Mouse (Mus musculus) heart, embryonic 15.5 days (tissue): ENCODE measurements around the gene Tmprss4. TPM values are rescaled to one million over a fixed set of nuclear protein-coding genes. Genes with fewer than 3 reads are reported as not detected.

Experiments
- ATAC-seq: fragments of 200-750 bp; cut with Nextera tagmentation; replicated peaks from 2 replicates; pipeline ENCODE4 v1.8.0; 2017; ENCODE audit warnings: low read depth, moderate TSS enrichment; ENCODE audit not compliant: insufficient number of reproducible peaks, insufficient read depth, low FRiP score
- H3K27ac ChIP-seq: fragments of 300-500 bp; sonication (generic); 2 replicates; pipeline ENCODE4 v1.5.1; 2015; ENCODE audit warnings: mild to moderate bottlenecking, inconsistent platforms
- H3K27me3 ChIP-seq: fragments of 300-500 bp; sonication (generic); 2 replicates; pipeline ENCODE4 v1.6.1; 2015; ENCODE audit warnings: inconsistent platforms
- H3K36me3 ChIP-seq: fragments of 300-500 bp; sonication (generic); 2 replicates; pipeline ENCODE4 v1.6.1; 2015; ENCODE audit warnings: mild to moderate bottlenecking, inconsistent platforms
- H3K4me1 ChIP-seq: fragments of 300-500 bp; sonication (generic); replicated peaks from 2 replicates; pipeline ENCODE4 v1.6.1; 2015; ENCODE audit warnings: inconsistent platforms
- H3K4me2 ChIP-seq: fragments of 300-500 bp; sonication (generic); 2 replicates; pipeline ENCODE4 v1.6.1; 2015; ENCODE audit warnings: inconsistent platforms, mild to moderate bottlenecking, moderate library complexity
- H3K4me3 ChIP-seq: fragments of 300-500 bp; sonication (generic); 2 replicates; pipeline ENCODE4 v1.5.1; 2015; ENCODE audit warnings: mild to moderate bottlenecking, inconsistent platforms
- H3K9ac ChIP-seq: fragments of 300-500 bp; sonication (generic); 2 replicates; pipeline ENCODE4 v1.6.1; 2015; ENCODE audit warnings: mild to moderate bottlenecking, inconsistent platforms
- H3K9me3 ChIP-seq: fragments of 300-500 bp; sonication (generic); replicated peaks from 2 replicates; pipeline ENCODE4 v1.6.1; 2016; ENCODE audit warnings: inconsistent platforms
- WGBS: fragments of 180-500 bp; shearing (Covaris S2); methylation state at CpG from one replicate; pipeline ENCODE4 v1.1.7; 2015; ENCODE audit warnings: mixed read lengths; 5-methylcytosine and 5-hydroxymethylcytosine counted together
- polyA plus RNA-seq: library from polyadenylated mRNA; unstranded; fragments of >200 nt; fragmentation: Nextera tagmentation; extraction: Ambion mirVana; gene quantifications from 2 replicates; pipeline ENCODE4 v1.2.1, GENCODE M21; 2015

The Tmprss4 gene
- polyA plus RNA-seq, 1 experiment from 2014 or later = 0.21 TPM

GRCm38 (mm10) chr9:45167903-45168302, 36.0 kb downstream of the Tmprss4 start:
- Histone ChIP-seq H3K27me3 (no peaks in the 10 kb centered on the region), H3K4me2 (no peak overlapping the region), H3K4me3 (no peak overlapping the region), H3K9ac (no peak overlapping the region), H3K36me3 (no peaks in the 10 kb centered on the region), H3K9me3 (no peaks in the 10 kb centered on the region), H3K27ac (no peak overlapping the region), H3K4me1 (no peaks in the 10 kb centered on the region)
- WGBS = 62% methylated on average over 5 of the region's 5 CpGs
- no peak for ATAC-seq

GRCm38 (mm10) chr9:45153361-45153760, 50.5 kb downstream of the Tmprss4 start:
- Histone ChIP-seq H3K27me3 (peaks cover 44% of the 10 kb centered on the region), H3K9me3 (no peaks in the 10 kb centered on the region), H3K27ac (no peak overlapping the region), H3K9ac (no peak overlapping the region), H3K4me2 (no peak overlapping the region), H3K4me1 (no peaks in the 10 kb centered on the region), H3K36me3 (no peaks in the 10 kb centered on the region), H3K4me3 (no peak overlapping the region)
- no peak for ATAC-seq
- WGBS = 54% methylated on average over 7 of the region's 7 CpGs

DNA sequence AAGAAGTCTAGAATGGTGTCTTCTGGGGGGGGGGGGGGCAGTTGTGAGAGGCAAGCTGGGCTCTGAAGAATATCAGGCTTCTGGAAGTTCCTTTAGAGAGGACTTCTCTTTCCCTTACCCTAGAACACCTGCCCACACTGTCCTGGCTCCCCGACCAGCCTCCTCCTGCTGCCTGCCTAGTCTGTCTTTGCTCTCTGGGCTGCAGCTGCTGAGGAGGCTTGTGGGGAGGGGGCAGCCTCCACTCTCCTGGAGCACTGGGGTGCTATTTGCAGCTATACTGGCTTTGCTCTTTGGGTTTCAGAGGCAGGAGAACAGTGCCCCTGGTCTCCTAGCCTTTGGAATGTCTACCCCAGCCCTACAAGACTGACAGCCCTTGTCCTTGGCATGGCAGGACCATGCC, 53.0 kb downstream of the Tmprss4 start:
- no peak overlapping the region for H3K27ac ChIP-seq
- 61% methylated on average over 1 of the region's 1 CpGs for WGBS
- H3K4me2 ChIP-seq = no peak overlapping the region
- ATAC-seq = no peak
- H3K9me3 ChIP-seq = no peaks in the 10 kb centered on the region
- peaks cover 65% of the 10 kb centered on the region for H3K27me3 ChIP-seq
- H3K4me3 ChIP-seq = no peak overlapping the region
- no peak overlapping the region for H3K9ac ChIP-seq
- H3K36me3 ChIP-seq = no peaks in the 10 kb centered on the region
- peaks cover 2% of the 10 kb centered on the region for H3K4me1 ChIP-seq

DNA sequence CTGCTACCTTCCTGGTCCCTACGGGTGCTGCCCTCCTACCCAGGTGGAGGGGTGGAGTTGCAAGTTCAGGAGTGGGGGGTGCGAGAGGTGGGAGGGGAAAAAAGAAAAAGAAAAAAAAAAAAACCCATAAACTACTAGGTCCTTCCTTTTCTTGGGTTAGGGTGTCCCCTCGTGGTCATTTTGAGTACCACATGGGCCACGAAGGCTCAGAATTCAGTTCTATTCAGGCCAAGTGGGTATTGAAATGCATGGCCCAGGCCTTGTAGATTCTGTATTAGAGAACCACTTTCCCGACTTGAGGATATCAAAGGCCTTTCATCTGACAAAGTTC, 57.7 kb downstream of the Tmprss4 start:
- H3K36me3 ChIP-seq = no peaks in the 10 kb centered on the region
- no peaks in the 10 kb centered on the region for H3K9me3 ChIP-seq
- H3K4me2 ChIP-seq = peak overlapping the region; percentile 76
- H3K4me1 ChIP-seq = peaks cover 8% of the 10 kb centered on the region
- no peak overlapping the region for H3K27ac ChIP-seq
- H3K27me3 ChIP-seq = peaks cover 91% of the 10 kb centered on the region
- H3K4me3 ChIP-seq = peak overlapping the region; percentile 45
- peak overlapping the region; percentile 17; the same call in 1 of the 2 replicates for H3K9ac ChIP-seq
- ATAC-seq = no peak
- WGBS = 1% methylated on average over 5 of the region's 5 CpGs

DNA sequence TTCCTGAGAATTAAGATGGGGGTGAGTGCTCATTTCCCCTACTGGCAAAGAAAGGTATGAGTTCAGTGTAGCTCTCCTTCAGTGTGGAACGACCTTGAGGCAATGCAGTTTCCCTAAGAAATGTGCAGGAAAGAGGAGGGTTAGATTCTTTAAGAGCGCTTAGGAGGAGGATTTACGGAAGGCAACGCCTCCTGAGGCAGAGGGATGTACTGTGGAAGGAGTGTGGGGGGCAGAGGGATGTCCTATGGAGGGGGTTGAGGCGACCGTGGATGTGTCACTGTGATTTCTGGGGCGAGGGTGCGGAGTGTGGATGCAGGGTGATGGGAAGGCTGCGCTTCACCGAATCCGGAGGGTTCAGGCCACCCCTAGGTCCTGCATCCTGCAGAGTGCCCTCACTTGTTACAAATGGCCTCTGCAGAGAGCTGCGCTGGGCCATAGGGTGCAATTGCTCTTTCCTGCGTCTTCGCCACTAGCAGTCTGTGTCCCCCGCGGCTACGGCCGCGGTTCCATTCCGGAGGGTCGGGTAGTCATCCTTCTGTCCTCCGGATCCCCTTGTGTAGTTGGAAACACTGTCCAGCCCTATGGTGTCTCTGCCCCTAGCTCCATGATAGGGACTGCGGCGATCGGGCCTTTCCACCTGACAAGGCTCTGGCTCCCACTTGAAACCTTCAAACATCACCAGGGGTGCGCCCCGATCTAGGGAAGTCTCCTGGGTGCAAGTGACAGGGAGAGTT, 58.2 kb downstream of the Tmprss4 start:
- H3K4me3 ChIP-seq = peak overlapping the region; percentile 45
- no peak overlapping the region for H3K27ac ChIP-seq
- H3K9ac ChIP-seq = peak overlapping the region; percentile 17; the same call in 1 of the 2 replicates
- no peaks in the 10 kb centered on the region for H3K36me3 ChIP-seq
- peaks cover 93% of the 10 kb centered on the region for H3K27me3 ChIP-seq
- peaks cover 8% of the 10 kb centered on the region for H3K4me1 ChIP-seq
- H3K4me2 ChIP-seq = peak overlapping the region; percentile 76
- no peaks in the 10 kb centered on the region for H3K9me3 ChIP-seq
- 7% methylated on average over 27 of the region's 27 CpGs for WGBS
- no peak for ATAC-seq

DNA sequence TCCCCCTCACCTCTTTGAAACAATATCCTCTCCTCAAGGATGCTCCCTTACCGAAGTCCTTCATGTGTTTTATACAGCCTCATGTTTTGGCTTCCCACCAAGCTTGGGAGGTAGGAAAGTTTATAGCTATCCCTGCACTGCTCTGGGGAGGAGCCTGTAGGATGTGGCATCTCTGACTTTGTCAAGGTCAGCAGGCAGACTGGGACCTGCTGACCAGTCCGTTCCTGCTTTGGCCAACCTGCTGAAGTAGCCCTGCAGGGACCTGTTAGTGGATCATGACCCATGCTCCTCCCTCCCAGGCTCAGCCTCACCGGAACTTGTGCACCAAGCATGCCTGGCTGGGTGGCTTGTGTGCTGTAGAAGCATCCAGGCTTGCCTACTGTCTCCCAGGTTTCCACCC, 61.2 kb downstream of the Tmprss4 start:
- H3K4me2 ChIP-seq = no peak overlapping the region
- no peaks in the 10 kb centered on the region for H3K36me3 ChIP-seq
- peaks cover 21% of the 10 kb centered on the region for H3K4me1 ChIP-seq
- WGBS = 42% methylated on average over 3 of the region's 3 CpGs
- no peak overlapping the region for H3K9ac ChIP-seq
- H3K27me3 ChIP-seq = peaks cover 95% of the 10 kb centered on the region
- no peak for ATAC-seq
- no peaks in the 10 kb centered on the region for H3K9me3 ChIP-seq
- H3K4me3 ChIP-seq = no peak overlapping the region
- no peak overlapping the region for H3K27ac ChIP-seq

DNA sequence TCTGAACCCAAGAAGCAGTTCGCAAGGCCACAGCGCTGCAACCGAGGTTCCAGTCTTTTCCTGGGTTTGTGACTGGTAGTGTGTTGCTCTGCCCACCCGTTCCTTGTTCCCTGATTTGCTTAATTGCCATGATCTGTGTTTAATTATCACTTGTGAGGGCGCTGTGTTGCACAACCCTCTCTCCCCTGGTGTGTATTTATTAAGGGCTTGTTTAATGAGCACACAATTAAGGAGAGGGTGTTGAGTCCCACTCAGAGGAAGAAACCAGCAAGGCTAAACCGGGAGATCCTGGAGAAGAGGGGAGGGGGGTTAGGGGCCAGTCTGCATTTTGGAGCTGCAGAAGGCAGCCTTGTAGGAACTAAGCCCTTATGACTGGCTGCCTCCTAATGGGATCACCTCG, 62.9 kb downstream of the Tmprss4 start:
- no peak overlapping the region for H3K9ac ChIP-seq
- H3K9me3 ChIP-seq = no peaks in the 10 kb centered on the region
- H3K4me3 ChIP-seq = no peak overlapping the region
- H3K27ac ChIP-seq = no peak overlapping the region
- peaks cover 98% of the 10 kb centered on the region for H3K27me3 ChIP-seq
- peaks cover 35% of the 10 kb centered on the region for H3K4me1 ChIP-seq
- H3K36me3 ChIP-seq = no peaks in the 10 kb centered on the region
- no peak overlapping the region for H3K4me2 ChIP-seq
- WGBS = 70% methylated on average over 7 of the region's 7 CpGs
- no peak for ATAC-seq

GRCm38 (mm10) chr9:45139082-45139481, 64.8 kb downstream of the Tmprss4 start:
- Histone ChIP-seq H3K36me3 (no peaks in the 10 kb centered on the region), H3K27ac (no peak overlapping the region), H3K4me2 (peak overlapping the region; percentile 96), H3K9ac (peak overlapping the region; percentile 34), H3K4me1 (peaks cover 34% of the 10 kb centered on the region), H3K27me3 (peaks cover 98% of the 10 kb centered on the region), H3K9me3 (no peaks in the 10 kb centered on the region), H3K4me3 (peak overlapping the region; percentile 59)
- ATAC-seq = no peak
- 5% methylated on average over 7 of the region's 7 CpGs for WGBS

GRCm38 (mm10) chr9:45138191-45139032, 65.5 kb downstream of the Tmprss4 start, which contains the start of gene Scn4b:
Scn4b (plus strand) TSS chr9:45138395.
- H3K27ac ChIP-seq = no peak within 1 kb of the TSS
- 0 out of 2 replicates have a peak, but pooled peaks have one; percentile 24 for ATAC-seq
- H3K9me3 ChIP-seq = no peaks in the 10 kb centered on the region
- H3K27me3 ChIP-seq = peaks cover 96% of the 10 kb centered on the region
- peak within 1 kb of the TSS; percentile 96 for H3K4me2 ChIP-seq
- no peaks in the 10 kb centered on the region for H3K36me3 ChIP-seq
- H3K4me1 ChIP-seq = peaks cover 34% of the 10 kb centered on the region
- WGBS = under 1% methylated on average over 76 of the region's 76 CpGs
- peak within 1 kb of the TSS; percentile 34 for H3K9ac ChIP-seq
- peak within 1 kb of the TSS; percentile 59 for H3K4me3 ChIP-seq

DNA sequence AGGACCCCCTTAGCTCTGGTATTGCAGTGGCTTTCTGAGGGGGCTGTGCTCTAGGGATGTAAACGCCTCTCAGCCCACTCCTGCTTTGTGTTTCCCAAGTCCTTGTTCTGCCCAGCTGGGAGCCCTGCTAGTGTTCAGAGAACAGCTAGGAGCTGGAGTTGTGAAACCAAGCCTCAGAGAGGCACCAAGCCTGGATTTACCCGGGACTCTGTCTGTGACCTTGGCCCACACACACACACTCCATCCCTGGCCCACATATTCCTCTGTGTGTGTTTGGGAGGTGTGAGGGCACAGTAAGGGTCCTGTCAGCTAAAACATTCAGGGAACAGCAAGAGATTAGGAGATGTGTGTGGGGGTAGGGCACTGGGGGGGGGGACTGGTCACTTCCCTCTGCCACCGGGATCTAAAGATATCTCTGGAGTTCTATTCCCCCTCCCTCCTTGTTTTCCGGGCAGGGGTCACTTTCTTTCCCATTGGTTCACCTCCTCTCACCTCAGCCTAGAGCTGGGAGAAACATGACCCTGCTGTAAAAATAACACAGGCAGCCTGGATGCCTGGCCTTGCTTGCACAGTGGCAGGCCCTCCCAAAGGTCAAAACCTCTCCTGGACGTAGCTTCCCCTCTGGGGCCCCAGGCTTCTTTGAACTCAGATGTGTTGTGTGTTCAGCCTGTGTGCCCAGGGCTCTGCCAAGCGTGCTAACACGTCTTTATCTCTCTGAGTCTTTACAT, 67.3 kb downstream of the Tmprss4 start:
- H3K27me3 ChIP-seq = peaks cover 82% of the 10 kb centered on the region
- no peak for ATAC-seq
- no peaks in the 10 kb centered on the region for H3K36me3 ChIP-seq
- no peak overlapping the region for H3K4me2 ChIP-seq
- no peak overlapping the region for H3K4me3 ChIP-seq
- H3K4me1 ChIP-seq = peaks cover 34% of the 10 kb centered on the region
- peak overlapping the region; percentile 26; the same call in 1 of the 2 replicates for H3K27ac ChIP-seq
- WGBS = 16% methylated on average over 7 of the region's 7 CpGs
- no peaks in the 10 kb centered on the region for H3K9me3 ChIP-seq
- no peak overlapping the region for H3K9ac ChIP-seq
